Mouse (Mus musculus): ENCODE data around the gene Itih5.

DNA sequence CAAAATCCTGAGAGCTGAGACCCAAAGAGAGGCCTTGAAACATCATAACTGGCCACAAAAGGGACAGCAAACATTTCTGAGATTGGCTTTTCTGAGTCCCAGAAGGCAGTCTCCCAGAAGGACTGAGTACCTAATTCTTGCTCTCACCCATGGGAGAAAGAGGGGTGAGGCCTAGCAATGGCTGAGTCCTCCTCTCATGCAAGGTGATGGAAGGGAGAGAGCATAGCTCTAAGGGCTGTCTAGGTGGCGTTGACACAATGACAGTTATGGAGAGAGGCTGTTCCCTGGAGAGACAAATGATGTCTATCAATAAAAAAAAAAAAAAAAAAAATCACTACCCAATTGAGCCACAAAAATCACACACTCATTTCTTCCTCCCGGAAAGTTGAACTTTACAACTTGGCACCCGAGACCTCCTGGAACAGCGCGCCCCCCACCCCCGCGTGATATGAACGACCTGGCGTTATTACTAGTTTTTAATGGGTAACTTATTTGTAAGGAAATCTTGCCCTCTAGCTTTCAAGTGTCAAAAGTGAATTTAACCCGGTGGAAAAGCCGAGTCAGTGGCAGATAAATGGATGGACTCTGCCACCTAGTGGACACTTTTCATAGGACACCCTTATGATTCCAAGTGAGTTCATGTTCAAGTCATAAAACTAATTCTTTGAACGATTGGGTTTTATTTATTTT lies 134.9 kb downstream of the Itih5 start:
- TF ChIP-seq POLR2A (IDR thresholded peaks at IDR 0.05; ENCODE audit: insufficient read depth, low read depth, low read length) (no peak), EP300 (IDR thresholded peaks at IDR 0.05; ENCODE audit: insufficient read depth, low read depth, low read length) (no peak)
